Mouse (Mus musculus): ENCODE measurements around the gene Gm7694. TPM values are rescaled to one million over a fixed set of nuclear protein-coding genes. Genes with fewer than 3 reads are reported as not detected.

Gene Gm7694
- 1.7 and 2.2 TPM in 2 replicates for polyA plus RNA-seq (2015; fragmentation: Nextera tagmentation; extraction: Ambion mirVana)

DNA sequence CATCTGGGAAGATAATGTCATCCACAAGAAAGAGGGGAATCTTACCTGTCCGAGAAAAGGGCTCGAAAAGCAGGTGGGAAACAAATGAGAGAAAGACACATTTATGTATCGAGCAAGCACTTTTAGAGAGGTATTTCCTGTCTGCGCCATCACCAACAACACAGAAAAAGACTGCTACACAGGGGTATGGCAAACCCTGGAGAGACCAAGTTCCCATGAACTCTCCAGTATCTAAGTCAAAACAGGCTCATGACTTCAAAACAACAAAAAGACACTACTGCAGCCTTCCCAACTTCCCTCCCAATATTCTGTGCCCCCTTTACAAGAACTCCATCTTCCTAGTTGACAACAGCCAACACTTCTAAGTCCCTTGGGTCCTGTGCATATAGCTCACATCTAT is at the start of gene Gm7694:
Gene Gm7694, minus strand, starts transcription at position 101 of the 400 bp plus-strand sequence.
- WGBS: 94% methylated on average over 4 of the region's 4 CpGs
- no peaks in the 10 kb centered on the region for H3K4me1 ChIP-seq (replicated peaks)
- H3K9me3 ChIP-seq: no peaks in the 10 kb centered on the region
- no peak within 1 kb of the TSS for H3K9ac ChIP-seq
- no peak within 1 kb of the TSS for H3K27ac ChIP-seq
- H3K36me3 ChIP-seq: no peaks in the 10 kb centered on the region
- no peaks in the 10 kb centered on the region for H3K27me3 ChIP-seq
- no peak within 1 kb of the TSS for H3K4me3 ChIP-seq
- no peak for ATAC-seq (ENCODE audit: low FRiP score)
- H3K4me2 ChIP-seq: no peak within 1 kb of the TSS

DNA sequence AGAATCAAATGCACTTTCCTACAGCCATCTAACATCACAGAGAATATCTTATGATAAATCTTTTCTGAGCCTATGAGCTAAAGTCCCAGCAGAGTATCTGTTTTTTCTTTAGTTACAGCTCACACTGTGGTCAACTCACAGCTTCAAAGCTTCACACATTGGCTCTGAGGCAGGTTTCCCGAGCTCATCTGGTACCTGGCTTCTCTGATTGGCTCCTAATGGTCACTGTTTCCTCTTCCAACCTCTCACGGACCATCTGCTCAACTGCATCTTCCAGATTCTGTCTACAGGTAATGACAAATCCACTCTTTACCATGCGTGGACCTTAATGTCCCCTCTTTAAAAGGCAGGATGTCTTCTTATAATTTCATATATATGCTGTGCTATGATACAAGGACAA is 47.2 kb upstream of the Gm7694 start:
- H3K9ac ChIP-seq: no peak overlapping the region
- H3K36me3 ChIP-seq: no peaks in the 10 kb centered on the region
- ATAC-seq (ENCODE audit: low FRiP score): no peak
- WGBS: 85% methylated on average over 3 of the region's 3 CpGs
- no peaks in the 10 kb centered on the region for H3K4me1 ChIP-seq (replicated peaks)
- no peaks in the 10 kb centered on the region for H3K27me3 ChIP-seq
- no peak overlapping the region for H3K4me3 ChIP-seq
- no peaks in the 10 kb centered on the region for H3K9me3 ChIP-seq
- no peak overlapping the region for H3K27ac ChIP-seq
- H3K4me2 ChIP-seq: no peak overlapping the region

DNA sequence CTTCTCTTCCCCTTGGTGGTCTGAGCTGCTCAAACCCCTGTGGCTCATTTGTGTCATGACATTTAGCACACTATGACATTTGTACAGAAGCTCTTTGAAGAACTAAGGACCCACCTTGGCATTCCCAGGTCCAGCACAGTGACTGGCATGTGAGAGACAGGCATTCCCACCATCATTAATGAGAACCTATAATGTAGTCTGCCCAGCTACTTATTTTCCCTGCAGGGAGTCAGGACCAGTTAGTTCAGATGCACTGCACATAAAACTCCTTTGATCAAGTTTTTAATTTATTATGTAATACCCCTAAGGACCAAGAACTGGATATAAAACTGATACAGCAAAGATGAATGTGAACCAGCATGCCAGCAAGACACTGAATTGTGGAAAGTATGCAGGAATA is 44.9 kb upstream of the Gm7694 start:
- no peaks in the 10 kb centered on the region for H3K4me1 ChIP-seq (replicated peaks)
- H3K9me3 ChIP-seq: no peaks in the 10 kb centered on the region
- H3K4me3 ChIP-seq: no peak overlapping the region
- H3K27me3 ChIP-seq: no peaks in the 10 kb centered on the region
- no peak overlapping the region for H3K9ac ChIP-seq
- H3K4me2 ChIP-seq: no peak overlapping the region
- no peaks in the 10 kb centered on the region for H3K36me3 ChIP-seq
- H3K27ac ChIP-seq: no peak overlapping the region
- no peak for ATAC-seq (ENCODE audit: low FRiP score)

DNA sequence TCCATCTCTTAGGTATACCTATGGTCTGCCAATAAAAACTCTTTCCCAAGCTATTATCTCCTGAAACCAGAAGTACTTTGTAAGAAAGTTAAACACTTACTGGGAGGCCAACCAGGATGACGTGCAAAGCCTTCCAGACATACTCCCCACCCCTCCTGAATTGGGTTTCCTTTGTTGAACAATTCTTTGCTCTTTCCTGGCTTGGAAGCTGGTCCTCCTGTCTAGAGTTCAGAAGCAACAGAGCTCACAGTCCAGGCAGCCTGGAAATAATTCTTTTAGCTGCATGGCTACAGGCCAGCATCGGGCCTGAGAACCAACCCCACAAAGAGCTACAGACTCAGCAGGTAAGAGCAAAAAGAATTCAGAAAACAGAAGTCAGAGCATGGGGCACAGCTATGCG is 40.1 kb upstream of the Gm7694 start:
- Histone ChIP-seq H3K27ac (no peak overlapping the region), H3K9ac (no peak overlapping the region), H3K36me3 (no peaks in the 10 kb centered on the region), H3K4me1 (replicated peaks) (no peaks in the 10 kb centered on the region), H3K4me3 (no peak overlapping the region), H3K4me2 (no peak overlapping the region), H3K27me3 (no peaks in the 10 kb centered on the region), H3K9me3 (no peaks in the 10 kb centered on the region)
- WGBS: 84% methylated on average over 3 of the region's 3 CpGs
- no peak for ATAC-seq (ENCODE audit: low FRiP score)

- 94% methylated on average over 4 of the region's 4 CpGs for WGBS
- ATAC-seq (ENCODE audit: low FRiP score): no peak
- no peak overlapping the region for H3K4me3 ChIP-seq
These were observed 37.8 kb upstream of the Gm7694 start for GRCm38 (mm10) chr1:170343906-170344305.

GRCm38 (mm10) chr1:170343081-170343480 is 36.9 kb upstream of the Gm7694 start:
- H3K4me2 ChIP-seq: no peak overlapping the region
- H3K9me3 ChIP-seq: no peaks in the 10 kb centered on the region
- H3K4me3 ChIP-seq: no peak overlapping the region
- 89% methylated on average over 8 of the region's 8 CpGs for WGBS
- H3K9ac ChIP-seq: no peak overlapping the region
- H3K27me3 ChIP-seq: no peaks in the 10 kb centered on the region
- H3K4me1 ChIP-seq (replicated peaks): no peaks in the 10 kb centered on the region
- no peaks in the 10 kb centered on the region; the same call in 1 of the 2 replicates for H3K36me3 ChIP-seq
- H3K27ac ChIP-seq: no peak overlapping the region
- ATAC-seq (ENCODE audit: low FRiP score): no peak

More at GRCm38 (mm10) chr1:170343906-170344305, 37.8 kb upstream of the Gm7694 start:
- Histone ChIP-seq H3K9ac (no peak overlapping the region), H3K9me3 (no peaks in the 10 kb centered on the region), H3K27ac (no peak overlapping the region), H3K36me3 (no peaks in the 10 kb centered on the region; the same call in 1 of the 2 replicates), H3K4me1 (replicated peaks) (no peaks in the 10 kb centered on the region), H3K4me2 (no peak overlapping the region), H3K27me3 (no peaks in the 10 kb centered on the region)

DNA sequence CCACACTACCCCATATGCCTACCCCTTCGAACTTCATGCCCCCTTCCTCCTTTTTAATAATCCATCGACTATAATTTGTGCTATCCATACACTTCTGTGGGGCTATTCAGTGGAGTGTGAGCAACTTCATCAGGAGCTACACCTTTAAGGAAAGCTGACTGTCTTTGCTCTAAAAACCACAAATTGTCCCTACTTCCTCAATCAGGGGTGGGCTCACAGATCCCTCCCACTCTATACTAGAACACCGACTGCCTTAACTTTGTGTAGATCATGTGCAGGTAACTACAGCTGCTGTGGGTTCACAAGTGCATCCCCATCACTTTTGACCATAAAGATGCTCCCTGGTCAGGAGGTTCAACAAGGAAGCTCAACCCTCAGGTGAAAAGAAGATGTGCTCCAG is 33.8 kb upstream of the Gm7694 start:
- WGBS: 93% methylated on average over 3 of the region's 3 CpGs
- no peak overlapping the region for H3K9ac ChIP-seq
- no peaks in the 10 kb centered on the region for H3K9me3 ChIP-seq
- no peaks in the 10 kb centered on the region for H3K27me3 ChIP-seq
- H3K4me2 ChIP-seq: no peak overlapping the region
- H3K27ac ChIP-seq: no peak overlapping the region
- ATAC-seq (ENCODE audit: low FRiP score): no peak
- no peaks in the 10 kb centered on the region; the same call in none of the 2 replicates for H3K36me3 ChIP-seq
- no peak overlapping the region for H3K4me3 ChIP-seq
- H3K4me1 ChIP-seq (replicated peaks): no peaks in the 10 kb centered on the region

GRCm38 (mm10) chr1:170332775-170333174 is 26.6 kb upstream of the Gm7694 start:
- Histone ChIP-seq H3K4me1 (replicated peaks) (0 out of 2 replicates have a peak, but pooled peaks cover 2% of the 10 kb centered on the region), H3K27ac (no peak overlapping the region), H3K9me3 (no peaks in the 10 kb centered on the region), H3K27me3 (no peaks in the 10 kb centered on the region), H3K4me2 (no peak overlapping the region), H3K9ac (no peak overlapping the region), H3K36me3 (peaks cover 9% of the 10 kb centered on the region), H3K4me3 (no peak overlapping the region)
- WGBS: 72% methylated on average over 4 of the region's 4 CpGs
- ATAC-seq (ENCODE audit: low FRiP score): no peak

DNA sequence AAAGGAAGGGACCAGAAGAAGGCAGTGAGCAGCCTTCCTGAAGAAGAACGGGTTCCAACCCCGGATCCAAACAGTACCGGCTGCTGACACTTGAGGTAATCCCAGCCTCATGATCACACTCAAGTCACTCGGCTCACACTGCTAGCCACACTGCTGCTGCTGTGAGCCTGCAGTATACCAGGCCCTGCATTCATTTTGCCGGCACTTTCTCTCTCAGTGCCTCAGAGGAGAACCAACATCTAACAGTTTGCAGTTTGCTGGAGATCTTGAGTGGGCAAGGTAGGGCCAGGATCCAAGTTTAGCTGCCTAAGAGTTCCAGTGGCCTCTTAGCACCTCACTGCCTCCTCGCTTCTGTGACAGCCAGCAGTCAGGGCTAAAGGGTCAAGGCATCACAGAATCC is 25.8 kb upstream of the Gm7694 start:
- H3K9me3 ChIP-seq: no peaks in the 10 kb centered on the region
- no peak overlapping the region for H3K4me3 ChIP-seq
- no peak overlapping the region for H3K4me2 ChIP-seq
- H3K9ac ChIP-seq: no peak overlapping the region
- WGBS: 83% methylated on average over 6 of the region's 6 CpGs
- no peak overlapping the region for H3K27ac ChIP-seq
- peaks cover 15% of the 10 kb centered on the region for H3K36me3 ChIP-seq
- H3K27me3 ChIP-seq: no peaks in the 10 kb centered on the region
- no peak for ATAC-seq (ENCODE audit: low FRiP score)
- H3K4me1 ChIP-seq (replicated peaks): 0 out of 2 replicates have a peak, but pooled peaks cover 2% of the 10 kb centered on the region

DNA sequence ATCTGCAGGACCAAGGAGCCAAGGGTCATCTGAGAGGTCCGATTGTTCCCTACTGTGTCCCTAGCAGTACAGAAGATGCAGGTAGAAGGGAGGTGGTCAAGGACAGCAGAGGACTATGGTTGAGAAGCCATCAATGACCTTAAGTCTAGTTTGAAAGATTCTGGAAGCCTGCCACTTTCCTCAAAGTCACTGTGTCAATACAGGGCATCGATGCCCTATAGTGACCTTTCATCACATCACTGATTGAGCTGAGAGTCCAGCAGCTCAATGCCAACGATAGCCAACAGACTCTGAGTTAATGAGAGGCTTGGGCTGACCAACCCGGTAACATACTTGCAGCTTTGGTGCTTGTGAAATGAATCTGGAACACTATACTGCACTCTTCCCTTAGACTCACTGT is 19.1 kb upstream of the Gm7694 start:
- Histone ChIP-seq H3K27me3 (no peaks in the 10 kb centered on the region), H3K4me1 (replicated peaks) (0 out of 2 replicates have a peak, but pooled peaks cover 2% of the 10 kb centered on the region), H3K9ac (no peak overlapping the region), H3K27ac (no peak overlapping the region), H3K36me3 (peaks cover 17% of the 10 kb centered on the region), H3K9me3 (no peaks in the 10 kb centered on the region), H3K4me3 (no peak overlapping the region), H3K4me2 (no peak overlapping the region)
- 88% methylated on average over 4 of the region's 4 CpGs for WGBS
- no peak for ATAC-seq (ENCODE audit: low FRiP score)

- Histone ChIP-seq H3K4me3 (no peak overlapping the region), H3K27me3 (no peaks in the 10 kb centered on the region), H3K9me3 (no peaks in the 10 kb centered on the region), H3K4me2 (no peak overlapping the region), H3K9ac (no peak overlapping the region), H3K27ac (no peak overlapping the region), H3K36me3 (peaks cover 24% of the 10 kb centered on the region), H3K4me1 (replicated peaks) (no peaks in the 10 kb centered on the region)
- ATAC-seq (ENCODE audit: low FRiP score): no peak
- 97% methylated on average over 1 of the region's 1 CpGs for WGBS
These were observed 18.2 kb upstream of the Gm7694 start for GRCm38 (mm10) chr1:170324312-170324711.

GRCm38 (mm10) chr1:170323001-170323400 is 16.9 kb upstream of the Gm7694 start:
- Histone ChIP-seq H3K4me3 (no peak overlapping the region), H3K27me3 (no peaks in the 10 kb centered on the region), H3K4me1 (replicated peaks) (no peaks in the 10 kb centered on the region), H3K27ac (no peak overlapping the region), H3K9me3 (no peaks in the 10 kb centered on the region), H3K4me2 (no peak overlapping the region), H3K9ac (no peak overlapping the region), H3K36me3 (peaks cover 23% of the 10 kb centered on the region)
- no peak for ATAC-seq (ENCODE audit: low FRiP score)
- WGBS: 92% methylated on average over 10 of the region's 10 CpGs

DNA sequence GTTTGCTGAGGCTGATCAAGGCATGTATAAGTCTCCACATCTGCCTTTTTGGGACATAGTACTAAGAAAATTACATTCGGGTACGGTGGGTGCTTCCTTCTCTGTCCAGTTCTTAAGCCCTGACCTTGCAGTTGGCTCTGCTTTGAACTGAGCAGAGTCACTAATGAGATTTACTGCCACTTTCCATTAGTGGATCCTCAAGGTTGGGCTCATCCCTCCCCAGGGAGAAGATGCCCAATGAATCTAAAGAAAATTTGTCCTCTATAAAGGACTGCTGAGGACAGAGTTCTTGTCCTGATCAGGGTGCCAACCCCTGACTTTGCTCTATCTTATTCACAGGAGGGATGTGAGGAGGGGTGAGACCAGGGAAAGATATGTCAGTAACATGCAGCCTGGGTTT is 15.9 kb upstream of the Gm7694 start:
- no peaks in the 10 kb centered on the region for H3K4me1 ChIP-seq (replicated peaks)
- no peak for ATAC-seq (ENCODE audit: low FRiP score)
- WGBS: 86% methylated on average over 2 of the region's 2 CpGs
- no peak overlapping the region for H3K27ac ChIP-seq
- no peak overlapping the region for H3K4me3 ChIP-seq
- H3K27me3 ChIP-seq: no peaks in the 10 kb centered on the region
- no peak overlapping the region for H3K4me2 ChIP-seq
- no peaks in the 10 kb centered on the region for H3K9me3 ChIP-seq
- H3K36me3 ChIP-seq: peaks cover 19% of the 10 kb centered on the region
- H3K9ac ChIP-seq: no peak overlapping the region

Measured in hindbrain, embryonic 13.5 days (tissue).